Mouse (Mus musculus): ENCODE data around the gene Abcc8.

GRCm38 (mm10) chr7:46220591-46221129 is 40.8 kb upstream of the Abcc8 start:
- TF ChIP-seq CTCF (IDR thresholded peaks at IDR 0.05; ENCODE audit: low read depth, low read length): no peak
- TF ChIP-seq POLR2A (IDR thresholded peaks at IDR 0.05; ENCODE audit: borderline replicate concordance, low read depth, low read length): no peak
